Mouse (Mus musculus) liver, embryonic 14.5 days (tissue): Measurements from ENCODE around the gene Mtg2.

ENCODE experiments used
- CTCF ChIP-seq: IDR thresholded peaks from 2 replicates; pipeline ENCODE4 v1.5.1; 2016; ENCODE audit warnings: antibody characterized with exemption, low read depth, control low read depth
- EP300 ChIP-seq: IDR thresholded peaks from 2 replicates; pipeline ENCODE4 v1.6.1; 2016; ENCODE audit warnings: antibody characterized with exemption, low read depth

GRCm38 (mm10) chr2:180135414-180135813 lies 65.0 kb downstream of the Mtg2 start:
- TF ChIP-seq CTCF (no peak), EP300 (no peak)
